Mouse (Mus musculus) lung, embryonic 16.5 days (tissue): ENCODE data around the gene Klra5. TPM values are rescaled to one million over a fixed set of nuclear protein-coding genes. Genes with fewer than 3 reads are reported as not detected.
"Not testable (repeated sequence)": the region's sequence is repeated elsewhere in the genome, so short reads cannot be mapped to it uniquely, and the experiment has no call there.

Experiments
- ATAC-seq: fragments of 200-750 bp; cut with Nextera tagmentation; 2 replicates; pipeline ENCODE4 v1.8.0; 2017; ENCODE audit warnings: low read depth, mild to moderate bottlenecking, moderate library complexity
- H3K27ac ChIP-seq: fragments of 300-500 bp; sonication (generic); 2 replicates; pipeline ENCODE4 v1.5.1; 2014; ENCODE audit warnings: mild to moderate bottlenecking, control low read depth, low read length
- H3K27me3 ChIP-seq: fragments of 300-500 bp; sonication (generic); 2 replicates; pipeline ENCODE4 v1.6.1; 2014; ENCODE audit warnings: low read depth, low read length, mixed read lengths; ENCODE audit not compliant: control insufficient read depth, insufficient read depth
- H3K36me3 ChIP-seq: fragments of 300-500 bp; sonication (generic); 2 replicates; pipeline ENCODE4 v1.6.1; 2014; ENCODE audit warnings: low read length; ENCODE audit not compliant: control insufficient read depth, insufficient read depth
- H3K4me1 ChIP-seq: fragments of 300-500 bp; sonication (generic); replicated peaks from 2 replicates; pipeline ENCODE4 v1.6.1; 2014; ENCODE audit warnings: low read length, mixed read lengths; ENCODE audit not compliant: control insufficient read depth, insufficient read depth
- H3K4me2 ChIP-seq: fragments of 300-500 bp; sonication (generic); 2 replicates; pipeline ENCODE4 v1.6.1; 2014; ENCODE audit warnings: low read depth, low read length, control low read depth
- H3K4me3 ChIP-seq: fragments of 300-500 bp; sonication (generic); 2 replicates; pipeline ENCODE4 v1.5.1; 2014; ENCODE audit warnings: mild to moderate bottlenecking, low read length, control low read depth
- H3K9ac ChIP-seq: fragments of 300-500 bp; sonication (generic); 2 replicates; pipeline ENCODE4 v1.6.1; 2014; ENCODE audit warnings: low read length, control low read depth
- H3K9me3 ChIP-seq: fragments of 300-500 bp; sonication (generic); 2 replicates; pipeline ENCODE4 v1.6.1; 2016; ENCODE audit warnings: low read length; ENCODE audit not compliant: control insufficient read depth
- WGBS: fragments of 180-500 bp; shearing (Covaris S2); extraction: QIAGEN DNeasy Blood & Tissue Kit; methylation state at CpG from one replicate; pipeline ENCODE4 v1.1.7; 2014; 5-methylcytosine and 5-hydroxymethylcytosine counted together
- polyA plus RNA-seq: library from polyadenylated mRNA; unstranded; fragments of >200 nt; fragmentation: Nextera tagmentation; extraction: Ambion mirVana; gene quantifications from 2 replicates; pipeline ENCODE4 v1.2.1, GENCODE M21; 2015

Gene Klra5
- polyA plus RNA-seq: not detected in 2 replicates

GRCm38 (mm10) chr6:129917476-129917946, at the start of gene Klra5:
TSS of gene Klra5 (minus strand) at chr6:129917650.
- not testable (repeated sequence) for H3K36me3 ChIP-seq, H3K9me3 ChIP-seq, ATAC-seq, H3K9ac ChIP-seq, H3K27me3 ChIP-seq, H3K4me2 ChIP-seq, H3K27ac ChIP-seq, H3K4me1 ChIP-seq, H3K4me3 ChIP-seq

GRCm38 (mm10) chr6:129916996-129917395, 454 bp downstream of the Klra5 start:
- no peaks in the 10 kb centered on the region for H3K4me1 ChIP-seq
- WGBS: 66% methylated on average over 1 of the region's 1 CpGs
- H3K4me2 ChIP-seq: no peak overlapping the region
- no peak overlapping the region for H3K9ac ChIP-seq
- no peak overlapping the region for H3K4me3 ChIP-seq
- ATAC-seq: no peak
- no peaks in the 10 kb centered on the region; the same call in none of the 2 replicates for H3K9me3 ChIP-seq
- H3K27ac ChIP-seq: no peak overlapping the region
- no peaks in the 10 kb centered on the region for H3K27me3 ChIP-seq
- H3K36me3 ChIP-seq: no peaks in the 10 kb centered on the region

GRCm38 (mm10) chr6:129882525-129882924, 34.9 kb downstream of the Klra5 start:
- no peaks in the 10 kb centered on the region for H3K27me3 ChIP-seq
- no peaks in the 10 kb centered on the region for H3K36me3 ChIP-seq
- peaks cover 5% of the 10 kb centered on the region; the same call in 1 of the 2 replicates for H3K9me3 ChIP-seq
- no peak overlapping the region for H3K27ac ChIP-seq
- H3K4me2 ChIP-seq: no peak overlapping the region
- 80% methylated on average over 2 of the region's 2 CpGs for WGBS
- H3K4me1 ChIP-seq: no peaks in the 10 kb centered on the region
- no peak overlapping the region for H3K4me3 ChIP-seq
- no peak for ATAC-seq
- H3K9ac ChIP-seq: no peak overlapping the region

- ATAC-seq: no peak
- no peaks in the 10 kb centered on the region for H3K36me3 ChIP-seq
- peaks cover 5% of the 10 kb centered on the region; the same call in 1 of the 2 replicates for H3K9me3 ChIP-seq
- H3K27ac ChIP-seq: no peak within 1 kb of the TSS
- H3K4me1 ChIP-seq: no peaks in the 10 kb centered on the region
- no peak within 1 kb of the TSS for H3K9ac ChIP-seq
- WGBS: 37% methylated on average over 1 of the region's 1 CpGs
- no peak within 1 kb of the TSS for H3K4me3 ChIP-seq
- H3K4me2 ChIP-seq: no peak within 1 kb of the TSS
- H3K27me3 ChIP-seq: no peaks in the 10 kb centered on the region
Measured at GRCm38 (mm10) chr6:129876549-129876948, 40.9 kb downstream of the Klra5 start, which contains the start of gene Klra17. TSS of gene Klra17 (minus strand) at chr6:129876672.

DNA sequence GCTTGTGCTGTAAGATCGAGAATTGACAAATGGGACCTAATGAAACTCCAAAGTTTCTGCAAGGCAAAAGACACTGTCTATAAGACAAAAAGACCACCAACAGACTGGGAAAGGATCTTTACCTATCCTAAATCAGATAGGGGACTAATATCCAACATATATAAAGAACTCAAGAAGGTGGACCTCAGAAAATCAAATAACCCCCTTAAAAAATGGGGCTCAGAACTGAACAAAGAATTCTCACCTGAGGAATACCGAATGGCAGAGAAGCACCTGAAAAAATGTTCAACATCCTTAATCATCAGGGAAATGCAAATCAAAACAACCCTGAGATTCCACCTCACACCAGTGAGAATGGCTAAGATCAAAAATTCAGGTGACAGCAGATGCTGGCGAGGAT, 55.1 kb downstream of the Klra5 start, which contains the start of gene Gm17631:
Gm17631 (plus strand) TSS at position 301 of the 400 bp plus-strand sequence.
- not testable (repeated sequence) for H3K4me3 ChIP-seq, H3K9me3 ChIP-seq, H3K36me3 ChIP-seq, H3K27me3 ChIP-seq, ATAC-seq, H3K4me1 ChIP-seq, H3K9ac ChIP-seq, H3K27ac ChIP-seq, H3K4me2 ChIP-seq
- no CpG with 5 or more reads among the region's 3 CpGs for WGBS

Other genes with a start within 250 kb of the Klra5 start
- 0.15 and 0.20 TPM in 2 replicates for gene Klrc1, start 238.7 kb downstream of the Klra5 start, polyA plus RNA-seq
- not detected in 2 replicates for gene Klri1, start 200.5 kb downstream of the Klra5 start, polyA plus RNA-seq
- gene Klri2, start 177.2 kb downstream of the Klra5 start, polyA plus RNA-seq: not detected in 2 replicates
- not detected in 2 replicates for gene Gm156, start 133.4 kb downstream of the Klra5 start, polyA plus RNA-seq
- gene Gm17631, start 55.0 kb downstream of the Klra5 start, polyA plus RNA-seq: not detected in 2 replicates
- gene Klra17, start 41.0 kb downstream of the Klra5 start, polyA plus RNA-seq: not detected in 2 replicates
- not detected in 2 replicates for gene Klra6, start 109.3 kb upstream of the Klra5 start, polyA plus RNA-seq
- gene Klra4, start 149.6 kb upstream of the Klra5 start, polyA plus RNA-seq: not detected in 2 replicates
- gene Klra8, start 212.2 kb upstream of the Klra5 start, polyA plus RNA-seq: not detected in 2 replicates